In the genomic region with DNA sequence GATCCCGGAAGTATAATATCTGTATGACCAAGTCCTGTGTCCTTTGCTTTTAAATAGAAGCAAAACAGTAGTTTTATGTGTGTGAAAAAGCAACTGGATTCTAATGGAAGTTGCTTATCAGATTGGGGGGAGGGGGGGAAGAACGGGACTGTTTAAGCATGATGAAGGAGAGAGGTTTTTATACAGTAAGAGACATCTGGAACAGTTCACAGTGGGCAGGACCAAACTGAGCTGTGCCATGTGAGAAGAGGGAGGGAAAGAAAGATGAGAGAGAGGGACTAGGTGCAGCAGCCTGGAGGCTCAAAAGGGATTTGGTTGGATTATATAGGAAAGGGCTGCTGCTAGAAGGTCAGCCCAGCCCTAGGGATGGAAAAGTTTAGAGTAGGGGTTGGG, we compare ENCODE assay signal across 8 mouse cellular contexts. TPM values are rescaled to one million over a fixed set of nuclear protein-coding genes. Genes with fewer than 3 reads are reported as not detected.
DNase-seq lines count a peak whose midpoint lies in the region; ATAC-seq and TF ChIP-seq lines count a peak whose summit lies in the region.

No protein-coding gene starts in this region.

- peaks cover 5% of the 10 kb centered on the region for H3K4me1 ChIP-seq in kidney, embryonic 16.5 days (ENCODE audit: insufficient read depth, low read length)
- H3K4me1 ChIP-seq in liver, postnatal 0 days (ENCODE audit: insufficient read depth), result 0 out of 2 replicates have a peak, but pooled peaks cover 4% of the 10 kb centered on the region

- no peaks in the 10 kb centered on the region for H3K27me3 ChIP-seq in kidney, embryonic 16.5 days (ENCODE audit: insufficient read depth, low read length)
- H3K27me3 ChIP-seq in liver, postnatal 0 days (ENCODE audit: insufficient read depth, low read length), result no peaks in the 10 kb centered on the region

- WGBS in kidney, embryonic 16.5 days, result 1% methylated on average over 2 of the region's 2 CpGs
- 0% methylated on average over 2 of the region's 2 CpGs for WGBS in liver, postnatal 0 days (ENCODE audit: insufficient replicate concordance)

- H3K36me3 ChIP-seq in kidney, embryonic 16.5 days (ENCODE audit: insufficient read depth, low read length), result no peaks in the 10 kb centered on the region
- H3K36me3 ChIP-seq in liver, postnatal 0 days (replicated peaks; ENCODE audit: insufficient read depth, low read length), result peaks cover 8% of the 10 kb centered on the region; the same call in 1 of the 2 replicates

- no peak for TF ChIP-seq CTCF in liver, postnatal 0 days (IDR thresholded peaks at IDR 0.05; ENCODE audit: low read depth)

- H3K9me3 ChIP-seq in kidney, embryonic 16.5 days (ENCODE audit: low read length), result no peaks in the 10 kb centered on the region
- H3K9me3 ChIP-seq in liver, postnatal 0 days (ENCODE audit: low read length), result no peaks in the 10 kb centered on the region

- H3K4me2 ChIP-seq in kidney, embryonic 16.5 days (replicated peaks; ENCODE audit: low read depth, low read length), result peak overlapping the region; percentile 72
- peak overlapping the region; percentile 81 for H3K4me2 ChIP-seq in liver, postnatal 0 days (ENCODE audit: low read depth, low read length)

- peak; percentile 80 for ATAC-seq in kidney, embryonic 16.5 days (ENCODE audit: low FRiP score, low TSS enrichment)
- ATAC-seq in granulocyte monocyte progenitor cell, adult 5-6 weeks (replicated peaks; ENCODE audit: poor library complexity, severe bottlenecking), result peak; percentile 21; the same call in 1 of the 2 replicates
- peak; percentile 67 for ATAC-seq in liver, postnatal 0 days

- H3K27ac ChIP-seq in kidney, embryonic 16.5 days (ENCODE audit: low read length), result peak overlapping the region; percentile 66
- H3K27ac ChIP-seq in liver, postnatal 0 days (ENCODE audit: low read depth), result peak overlapping the region; percentile 95

- H3K9ac ChIP-seq in kidney, embryonic 16.5 days (replicated peaks; ENCODE audit: low read length), result peak overlapping the region; percentile 79
- H3K9ac ChIP-seq in liver, postnatal 0 days (replicated peaks), result peak overlapping the region; percentile 86

- DNase-seq in kidney, adult 9 months, result no peak
- DNase-seq in brain, adult 2 months (ENCODE audit: low read depth, low spot score), result peak; percentile 50
- no peak for DNase-seq in liver, postnatal 0 days
- DNase-seq in left cerebral cortex, adult 9 months (ENCODE audit: low spot score in 2 of 2), result no peak
- no peak for DNase-seq in frontal cortex, postnatal 36 days (ENCODE audit: low spot score in 2 of 2)
- DNase-seq in urinary bladder, postnatal 36 days (ENCODE audit: low spot score in 2 of 2), result no peak

- H3K4me3 ChIP-seq in kidney, embryonic 16.5 days (ENCODE audit: low read length), result peak overlapping the region; percentile 72
- peak overlapping the region; percentile 77 for H3K4me3 ChIP-seq in liver, postnatal 0 days (ENCODE audit: low read depth, low read length)

- TF ChIP-seq EP300 in liver, postnatal 0 days (IDR thresholded peaks at IDR 0.05; ENCODE audit: low read depth), result no peak

RNA-seq across cellular contexts. Expression of gene Chac2, which starts 0.5 kb away (rescaled TPM):
- polyA plus RNA-seq in kidney, embryonic 16.5 days (2015; fragmentation: Nextera tagmentation; extraction: Ambion mirVana), result 18.3 and 19.8 TPM in 2 replicates
- 5.6 and 7.5 TPM in 2 replicates for total RNA-seq in granulocyte monocyte progenitor cell, adult 5-6 weeks (2014; fragmentation: Nextera tagmentation)
- total RNA-seq in granulocyte monocyte progenitor cell, adult 5-6 weeks (2017), result 7.8 and 13.9 TPM in 2 replicates
- polyA plus RNA-seq in liver, postnatal 0 days (2015; fragmentation: Nextera tagmentation; extraction: Ambion mirVana), result 53.3 and 56.7 TPM in 2 replicates

RNA-seq across cellular contexts. Expression of gene Erlec1, which starts 32.5 kb away (rescaled TPM):
- 12.8 and 12.9 TPM in 2 replicates for polyA plus RNA-seq in kidney, embryonic 16.5 days (2015; fragmentation: Nextera tagmentation; extraction: Ambion mirVana)
- 33.5 and 34.9 TPM in 2 replicates for total RNA-seq in granulocyte monocyte progenitor cell, adult 5-6 weeks (2014; fragmentation: Nextera tagmentation)
- total RNA-seq in granulocyte monocyte progenitor cell, adult 5-6 weeks (2017), result 27.1 and 33.7 TPM in 2 replicates
- 8.2 and 9.0 TPM in 2 replicates for polyA plus RNA-seq in liver, postnatal 0 days (2015; fragmentation: Nextera tagmentation; extraction: Ambion mirVana)

Comparison
In these comparisons a context has a peak if more than half of its experiments do, and no peak if none do; other contexts are left out.
1. ATAC-seq: peak in every context shown above with its lines; median percentile 80 in kidney, embryonic 16.5 days; 67 in liver, postnatal 0 days; 21 in granulocyte monocyte progenitor cell, adult 5-6 weeks.